Mouse (Mus musculus) adrenal gland, adult 2 months (tissue): Measurements from ENCODE around the gene Zcchc7. TPM values are rescaled to one million over a fixed set of nuclear protein-coding genes. Genes with fewer than 3 reads are reported as not detected.
"Not testable (repeated sequence)": the region's sequence is repeated elsewhere in the genome, so short reads cannot be mapped to it uniquely, and the experiment has no call there.

ENCODE experiments used
- DNase-seq: peaks from one replicate; pipeline ENCODE4 v3.0.0; 2021
- polyA plus RNA-seq: library from polyadenylated mRNA; depleted of rRNA; stranded (reverse); fragments of >200 nt; gene quantifications from 2 replicates; pipeline ENCODE4 v1.2.3, GENCODE M21; 2012
- total RNA-seq, 2 experiments: library from RNA; stranded (reverse); gene quantifications; 2 replicates each; pipeline ENCODE4 v1.2.3; 2021

Zcchc7 gene
- total and polyA plus RNA-seq, 3 experiments = 5.4 to 50.0 (median 36.4) TPM

GRCm38 (mm10) chr4:44757131-44757530 is 1.5 kb downstream of the Zcchc7 start:
- not testable (repeated sequence) for DNase-seq

GRCm38 (mm10) chr4:44774890-44775289 is 19.2 kb downstream of the Zcchc7 start:
- no peak for DNase-seq

GRCm38 (mm10) chr4:44776651-44777050 is 21.0 kb downstream of the Zcchc7 start:
- peak; percentile 84 for DNase-seq

GRCm38 (mm10) chr4:44777101-44777500 is 21.4 kb downstream of the Zcchc7 start:
- DNase-seq = no peak

- DNase-seq = no peak
Measured at GRCm38 (mm10) chr4:44777711-44778110, 22.0 kb downstream of the Zcchc7 start.

- DNase-seq = peak; percentile 68
Measured at GRCm38 (mm10) chr4:44778316-44778715, 22.6 kb downstream of the Zcchc7 start.

GRCm38 (mm10) chr4:44780462-44781157 is 24.9 kb downstream of the Zcchc7 start:
- no peak for DNase-seq

- no peak for DNase-seq
Measured at GRCm38 (mm10) chr4:44781494-44781893, 25.8 kb downstream of the Zcchc7 start.

- DNase-seq = no peak
Measured at GRCm38 (mm10) chr4:44783566-44784292, 28.1 kb downstream of the Zcchc7 start.

- DNase-seq = no peak
Measured at GRCm38 (mm10) chr4:44812855-44813254, 57.2 kb downstream of the Zcchc7 start.

- no peak for DNase-seq
Measured at GRCm38 (mm10) chr4:44813770-44814169, 58.1 kb downstream of the Zcchc7 start.

GRCm38 (mm10) chr4:44816584-44816983 is 60.9 kb downstream of the Zcchc7 start:
- DNase-seq = no peak

GRCm38 (mm10) chr4:44830609-44831008 is 74.9 kb downstream of the Zcchc7 start:
- no peak for DNase-seq

- DNase-seq = no peak
Measured at GRCm38 (mm10) chr4:44851835-44852251, 96.2 kb downstream of the Zcchc7 start.

GRCm38 (mm10) chr4:44871591-44871990 is 115.9 kb downstream of the Zcchc7 start:
- no peak for DNase-seq

GRCm38 (mm10) chr4:44872048-44872447 is 116.4 kb downstream of the Zcchc7 start:
- no peak for DNase-seq

GRCm38 (mm10) chr4:44880065-44880623 is 124.5 kb downstream of the Zcchc7 start:
- no peak for DNase-seq

GRCm38 (mm10) chr4:44886143-44886542 is 130.5 kb downstream of the Zcchc7 start:
- no peak for DNase-seq

GRCm38 (mm10) chr4:44891344-44891743 is 135.7 kb downstream of the Zcchc7 start:
- no peak for DNase-seq

GRCm38 (mm10) chr4:44905651-44906271 is 150.1 kb downstream of the Zcchc7 start:
- DNase-seq = peak; percentile 54

- no peak for DNase-seq
Measured at GRCm38 (mm10) chr4:44906399-44906798, 150.7 kb downstream of the Zcchc7 start.

- no peak for DNase-seq
Measured at GRCm38 (mm10) chr4:44910065-44910464, 154.4 kb downstream of the Zcchc7 start.

GRCm38 (mm10) chr4:44910857-44911256 is 155.2 kb downstream of the Zcchc7 start:
- no peak for DNase-seq
